Mouse (Mus musculus): Measurements from ENCODE around the gene Mybpc2. TPM values are rescaled to one million over a fixed set of nuclear protein-coding genes. Genes with fewer than 3 reads are reported as not detected.

Mybpc2 gene
- 0.12 and 0.14 TPM in 2 replicates for polyA plus RNA-seq (2015; fragmentation: Nextera tagmentation; extraction: Ambion mirVana)

DNA sequence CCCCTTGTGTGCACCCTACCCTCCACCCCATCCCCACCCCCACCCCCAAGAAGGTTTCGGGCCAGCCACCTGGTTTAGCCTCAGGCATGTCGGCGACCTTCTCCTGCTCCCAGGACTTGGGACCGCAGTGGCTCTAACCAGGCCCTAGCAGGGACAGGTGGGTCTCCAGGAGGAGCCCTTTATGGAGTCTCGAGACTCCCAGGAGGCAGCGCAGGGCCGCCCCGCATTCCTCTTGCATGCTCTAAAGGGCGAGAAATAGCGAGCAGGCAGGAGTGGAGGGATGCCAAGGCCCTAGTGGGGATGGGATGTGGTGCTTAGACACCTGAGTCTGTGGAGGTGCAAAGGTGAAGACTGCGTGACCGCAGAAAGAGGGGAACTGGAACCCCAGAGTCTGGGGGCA is at the start of gene Mybpc2:
Gene Mybpc2 (minus strand): TSS at position 155 of the 400 bp plus-strand sequence.
- Histone ChIP-seq H3K27ac (ENCODE audit: low read length) (no peak within 1 kb of the TSS), H3K4me1 (ENCODE audit: insufficient read depth, low read length) (peaks cover 16% of the 10 kb centered on the region; the same call in 1 of the 2 replicates), H3K9ac (replicated peaks; ENCODE audit: low read length) (peak within 1 kb of the TSS; percentile 33), H3K4me3 (ENCODE audit: low read length) (peak within 1 kb of the TSS; percentile 10; the same call in 1 of the 2 replicates), H3K9me3 (ENCODE audit: low read length) (no peaks in the 10 kb centered on the region), H3K27me3 (ENCODE audit: insufficient read depth, low read length) (peaks cover 23% of the 10 kb centered on the region; the same call in 1 of the 2 replicates), H3K4me2 (replicated peaks; ENCODE audit: low read depth, low read length) (peak within 1 kb of the TSS; percentile 38), H3K36me3 (ENCODE audit: insufficient read depth, low read length) (no peaks in the 10 kb centered on the region)
- 30% methylated on average over 12 of the region's 12 CpGs for WGBS
- ATAC-seq (ENCODE audit: low FRiP score, low TSS enrichment): no peak

DNA sequence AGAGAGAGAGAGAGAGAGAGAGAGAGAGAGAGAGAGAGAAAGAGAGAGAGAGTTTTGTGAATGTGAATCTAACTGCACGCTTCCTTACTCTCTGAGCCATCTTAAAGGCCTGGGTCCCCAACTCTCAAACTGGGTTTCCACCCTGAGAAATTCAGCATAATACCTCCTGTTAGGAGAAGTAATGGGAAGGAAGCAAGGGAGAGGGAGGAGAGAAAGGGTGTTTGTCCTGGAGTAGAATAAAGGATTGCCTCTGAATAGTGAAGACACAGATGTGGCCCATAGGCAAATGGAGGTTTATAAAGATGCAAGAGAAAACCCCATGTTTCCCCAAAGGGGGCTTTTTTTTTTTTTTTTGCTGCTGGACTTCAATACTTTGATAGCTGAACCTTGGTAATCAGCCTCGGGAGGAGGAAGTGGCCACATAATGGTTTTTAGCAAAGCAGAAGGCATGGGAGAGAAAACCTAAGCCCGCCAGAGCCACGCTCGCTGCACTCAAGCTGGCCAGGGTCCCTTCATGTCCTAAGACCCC is 48.6 kb upstream of the Mybpc2 start:
- H3K4me2 ChIP-seq (replicated peaks; ENCODE audit: low read depth, low read length): no peak overlapping the region; the same call in 1 of the 2 replicates
- 77% methylated on average over 5 of the region's 5 CpGs for WGBS
- no peak overlapping the region for H3K4me3 ChIP-seq (ENCODE audit: low read length)
- no peaks in the 10 kb centered on the region for H3K9me3 ChIP-seq (ENCODE audit: low read length)
- no peaks in the 10 kb centered on the region for H3K36me3 ChIP-seq (ENCODE audit: insufficient read depth, low read length)
- H3K27ac ChIP-seq (ENCODE audit: low read length): no peak overlapping the region
- no peaks in the 10 kb centered on the region for H3K4me1 ChIP-seq (ENCODE audit: insufficient read depth, low read length)
- ATAC-seq (ENCODE audit: low FRiP score, low TSS enrichment): no peak
- no peak overlapping the region for H3K9ac ChIP-seq (replicated peaks; ENCODE audit: low read length)
- H3K27me3 ChIP-seq (ENCODE audit: insufficient read depth, low read length): no peaks in the 10 kb centered on the region

DNA sequence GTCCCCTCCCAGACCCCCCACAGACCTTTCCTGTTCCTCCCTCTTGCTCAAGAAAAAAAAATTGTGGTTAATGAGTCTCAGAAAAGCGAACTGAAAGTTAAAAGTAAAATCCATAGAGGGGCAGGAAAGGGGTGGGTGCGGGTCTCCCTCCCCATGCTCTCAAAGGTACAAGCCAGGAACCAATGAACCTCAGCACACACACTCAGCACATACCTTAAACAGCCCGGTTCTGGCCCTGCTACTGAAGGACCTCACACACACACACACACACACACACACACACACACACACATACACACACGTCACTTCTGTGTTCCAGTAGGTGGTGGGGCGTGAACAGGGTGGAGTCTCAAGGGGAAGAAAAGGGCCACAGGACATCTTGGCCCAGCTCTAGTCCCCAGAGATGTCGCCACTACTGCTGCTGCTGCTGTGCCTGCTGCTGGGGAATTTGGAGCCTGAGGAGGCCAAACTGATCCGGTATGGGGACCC is 47.8 kb upstream of the Mybpc2 start, which contains the start of gene Napsa:
Gene Napsa (plus strand): TSS at position 168 of the 489 bp plus-strand sequence.
- no peaks in the 10 kb centered on the region for H3K27me3 ChIP-seq (ENCODE audit: insufficient read depth, low read length)
- H3K9ac ChIP-seq (replicated peaks; ENCODE audit: low read length): no peak within 1 kb of the TSS
- no peak within 1 kb of the TSS; the same call in 1 of the 2 replicates for H3K4me2 ChIP-seq (replicated peaks; ENCODE audit: low read depth, low read length)
- no peaks in the 10 kb centered on the region for H3K4me1 ChIP-seq (ENCODE audit: insufficient read depth, low read length)
- peak within 1 kb of the TSS; percentile 36; the same call in 1 of the 2 replicates for H3K27ac ChIP-seq (ENCODE audit: low read length)
- WGBS: 39% methylated on average over 7 of the region's 7 CpGs
- no peaks in the 10 kb centered on the region for H3K36me3 ChIP-seq (ENCODE audit: insufficient read depth, low read length)
- H3K9me3 ChIP-seq (ENCODE audit: low read length): no peaks in the 10 kb centered on the region
- no peak within 1 kb of the TSS for H3K4me3 ChIP-seq (ENCODE audit: low read length)
- peak; percentile 95 for ATAC-seq (ENCODE audit: low FRiP score, low TSS enrichment)

DNA sequence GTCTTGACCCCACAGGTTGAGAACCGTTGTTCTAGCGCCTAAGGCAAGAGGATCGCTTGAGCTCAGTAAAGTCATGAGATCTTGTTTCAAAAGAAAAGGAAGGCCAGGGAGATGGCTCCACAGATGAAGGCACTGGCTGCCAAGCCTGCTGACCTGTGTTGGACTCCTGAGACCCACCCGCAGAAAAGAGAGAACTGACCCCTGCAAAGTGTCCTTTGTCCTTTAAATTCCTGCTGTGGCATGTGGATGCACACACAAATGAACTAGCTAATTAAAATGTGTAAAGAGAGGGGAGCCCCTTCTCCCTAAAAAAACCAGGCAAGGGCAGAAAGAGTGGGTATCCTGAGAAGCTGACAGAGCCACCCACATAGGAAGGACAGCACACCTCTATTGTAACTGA is 47.4 kb upstream of the Mybpc2 start:
- no peaks in the 10 kb centered on the region for H3K4me1 ChIP-seq (ENCODE audit: insufficient read depth, low read length)
- no peaks in the 10 kb centered on the region for H3K36me3 ChIP-seq (ENCODE audit: insufficient read depth, low read length)
- H3K27me3 ChIP-seq (ENCODE audit: insufficient read depth, low read length): no peaks in the 10 kb centered on the region
- no peak overlapping the region for H3K4me2 ChIP-seq (replicated peaks; ENCODE audit: low read depth, low read length)
- peak overlapping the region; percentile 16; the same call in 1 of the 2 replicates for H3K27ac ChIP-seq (ENCODE audit: low read length)
- H3K4me3 ChIP-seq (ENCODE audit: low read length): no peak overlapping the region
- ATAC-seq (ENCODE audit: low FRiP score, low TSS enrichment): peak; percentile 77; the same call in 1 of the 2 replicates
- WGBS: 28% methylated on average over 4 of the region's 4 CpGs
- no peak overlapping the region for H3K9ac ChIP-seq (replicated peaks; ENCODE audit: low read length)
- H3K9me3 ChIP-seq (ENCODE audit: low read length): no peaks in the 10 kb centered on the region

DNA sequence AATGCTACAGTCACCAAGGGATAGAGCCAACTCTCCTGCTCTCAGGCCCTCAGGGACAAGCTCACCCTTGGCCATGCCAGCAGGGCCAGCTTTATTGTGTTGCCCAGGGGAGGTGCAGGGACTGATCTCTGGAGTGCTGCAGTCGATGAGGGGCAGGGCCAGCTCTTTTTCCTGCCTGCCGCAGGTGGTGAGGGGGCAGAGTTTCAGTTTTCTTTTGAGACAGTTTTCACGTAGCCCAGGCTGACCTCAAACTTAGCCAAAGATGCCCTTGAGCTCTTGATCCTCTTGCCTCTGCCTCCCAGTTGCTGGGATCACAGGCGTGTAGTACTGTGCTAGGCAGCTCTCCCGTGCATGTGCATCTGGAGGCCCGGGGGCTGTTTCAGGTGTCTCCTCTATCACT is 46.5 kb upstream of the Mybpc2 start:
- Histone ChIP-seq H3K4me3 (ENCODE audit: low read length) (no peak overlapping the region), H3K9me3 (ENCODE audit: low read length) (no peaks in the 10 kb centered on the region), H3K4me1 (ENCODE audit: insufficient read depth, low read length) (no peaks in the 10 kb centered on the region), H3K27me3 (ENCODE audit: insufficient read depth, low read length) (no peaks in the 10 kb centered on the region), H3K27ac (ENCODE audit: low read length) (no peak overlapping the region), H3K9ac (replicated peaks; ENCODE audit: low read length) (no peak overlapping the region), H3K4me2 (replicated peaks; ENCODE audit: low read depth, low read length) (no peak overlapping the region), H3K36me3 (ENCODE audit: insufficient read depth, low read length) (no peaks in the 10 kb centered on the region)
- 83% methylated on average over 6 of the region's 6 CpGs for WGBS
- ATAC-seq (ENCODE audit: low FRiP score, low TSS enrichment): no peak

DNA sequence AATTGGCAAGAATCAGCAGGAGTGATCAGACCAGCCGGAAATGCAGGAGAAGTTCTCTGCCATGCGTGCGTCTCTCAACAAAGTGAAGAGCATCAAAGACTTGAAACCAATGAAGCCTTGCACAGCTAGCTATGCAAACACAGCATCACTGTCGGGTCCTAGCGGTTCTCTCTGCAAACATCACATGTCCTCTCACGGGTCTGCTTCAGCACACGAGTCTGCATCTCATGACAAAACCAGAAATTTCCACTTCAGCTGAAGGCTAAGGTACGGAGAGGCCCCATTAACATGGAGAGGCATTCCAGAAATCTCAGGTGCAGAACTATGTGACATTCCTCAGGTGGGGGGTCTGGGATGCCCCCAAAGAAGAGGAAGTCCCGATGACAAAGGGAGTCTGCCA is 44.3 kb upstream of the Mybpc2 start:
- no peaks in the 10 kb centered on the region for H3K36me3 ChIP-seq (ENCODE audit: insufficient read depth, low read length)
- H3K4me1 ChIP-seq (ENCODE audit: insufficient read depth, low read length): no peaks in the 10 kb centered on the region
- no peaks in the 10 kb centered on the region for H3K27me3 ChIP-seq (ENCODE audit: insufficient read depth, low read length)
- WGBS: 67% methylated on average over 9 of the region's 9 CpGs
- no peak overlapping the region for H3K4me2 ChIP-seq (replicated peaks; ENCODE audit: low read depth, low read length)
- no peaks in the 10 kb centered on the region for H3K9me3 ChIP-seq (ENCODE audit: low read length)
- H3K27ac ChIP-seq (ENCODE audit: low read length): no peak overlapping the region
- H3K9ac ChIP-seq (replicated peaks; ENCODE audit: low read length): no peak overlapping the region
- no peak overlapping the region for H3K4me3 ChIP-seq (ENCODE audit: low read length)
- no peak for ATAC-seq (ENCODE audit: low FRiP score, low TSS enrichment)

DNA sequence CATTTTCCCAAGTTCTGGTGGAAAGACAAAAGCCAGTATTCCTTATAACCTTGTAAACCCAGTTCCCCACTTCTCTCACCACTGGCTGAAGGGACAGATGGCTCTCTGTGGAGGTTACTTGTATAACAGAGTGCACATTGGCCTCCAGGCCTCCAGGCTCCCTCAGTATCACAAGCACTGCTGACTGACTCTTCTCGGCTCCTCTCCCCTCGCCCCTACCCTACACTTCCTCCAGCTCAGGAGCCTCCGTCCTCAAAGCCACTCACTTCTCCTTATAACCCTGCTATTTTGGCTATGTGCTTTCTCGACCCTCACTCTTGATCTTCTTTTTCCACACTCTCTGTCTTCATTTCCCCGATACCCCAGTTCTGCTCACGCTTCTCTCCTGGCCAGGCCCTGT is 41.0 kb upstream of the Mybpc2 start:
- Histone ChIP-seq H3K27me3 (ENCODE audit: insufficient read depth, low read length) (no peaks in the 10 kb centered on the region), H3K27ac (ENCODE audit: low read length) (no peak overlapping the region), H3K4me2 (replicated peaks; ENCODE audit: low read depth, low read length) (no peak overlapping the region), H3K4me1 (ENCODE audit: insufficient read depth, low read length) (no peaks in the 10 kb centered on the region), H3K9me3 (ENCODE audit: low read length) (no peaks in the 10 kb centered on the region), H3K36me3 (ENCODE audit: insufficient read depth, low read length) (no peaks in the 10 kb centered on the region), H3K9ac (replicated peaks; ENCODE audit: low read length) (no peak overlapping the region), H3K4me3 (ENCODE audit: low read length) (no peak overlapping the region)
- 78% methylated on average over 6 of the region's 6 CpGs for WGBS
- ATAC-seq (ENCODE audit: low FRiP score, low TSS enrichment): no peak

DNA sequence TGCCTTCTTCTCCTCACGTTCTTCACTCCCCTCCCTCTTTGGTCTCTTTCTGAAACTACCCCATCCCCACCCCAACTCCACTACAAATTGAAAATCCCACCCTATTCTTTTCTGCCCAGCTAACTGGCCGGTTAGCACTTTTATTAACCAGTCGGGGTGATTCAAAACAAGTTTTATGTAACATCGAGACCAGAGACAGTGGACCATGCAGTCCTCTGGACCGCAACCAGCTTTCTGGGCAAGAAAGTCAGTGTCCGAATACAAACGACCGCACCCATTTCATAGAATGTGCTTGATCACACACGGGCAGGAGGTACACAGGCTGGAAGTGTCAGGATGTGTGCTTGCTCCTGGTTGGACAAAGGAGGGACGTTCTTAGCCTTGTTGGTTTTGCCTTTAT is 40.0 kb upstream of the Mybpc2 start:
- no peaks in the 10 kb centered on the region for H3K9me3 ChIP-seq (ENCODE audit: low read length)
- H3K4me2 ChIP-seq (replicated peaks; ENCODE audit: low read depth, low read length): no peak overlapping the region
- 80% methylated on average over 10 of the region's 10 CpGs for WGBS
- H3K4me3 ChIP-seq (ENCODE audit: low read length): no peak overlapping the region
- H3K27ac ChIP-seq (ENCODE audit: low read length): no peak overlapping the region
- no peaks in the 10 kb centered on the region for H3K36me3 ChIP-seq (ENCODE audit: insufficient read depth, low read length)
- no peak for ATAC-seq (ENCODE audit: low FRiP score, low TSS enrichment)
- H3K9ac ChIP-seq (replicated peaks; ENCODE audit: low read length): no peak overlapping the region
- no peaks in the 10 kb centered on the region for H3K27me3 ChIP-seq (ENCODE audit: insufficient read depth, low read length)
- H3K4me1 ChIP-seq (ENCODE audit: insufficient read depth, low read length): no peaks in the 10 kb centered on the region

DNA sequence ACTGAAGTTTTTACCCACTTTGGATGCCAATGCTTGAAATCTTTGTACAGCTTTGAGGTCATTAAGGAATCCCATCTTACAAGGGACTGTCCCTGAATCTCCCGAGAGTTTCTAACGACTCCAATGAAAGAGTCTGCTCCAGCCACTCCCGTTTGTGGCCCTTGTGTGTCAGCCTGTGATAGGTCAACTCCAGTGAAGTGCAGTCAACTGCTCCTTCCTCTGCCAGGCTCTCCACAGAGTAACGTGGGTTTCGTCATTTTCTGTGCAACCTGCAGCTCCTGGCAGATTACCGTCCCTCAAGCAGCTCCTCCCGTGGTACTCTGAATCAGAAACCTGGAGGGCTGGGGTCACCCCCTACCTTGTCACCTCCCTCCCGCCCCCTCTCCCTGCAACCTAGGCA is 38.8 kb upstream of the Mybpc2 start:
- no peak overlapping the region for H3K4me3 ChIP-seq (ENCODE audit: low read length)
- H3K9me3 ChIP-seq (ENCODE audit: low read length): no peaks in the 10 kb centered on the region
- H3K9ac ChIP-seq (replicated peaks; ENCODE audit: low read length): no peak overlapping the region
- ATAC-seq (ENCODE audit: low FRiP score, low TSS enrichment): no peak
- no peaks in the 10 kb centered on the region for H3K4me1 ChIP-seq (ENCODE audit: insufficient read depth, low read length)
- WGBS: 41% methylated on average over 8 of the region's 8 CpGs
- H3K27me3 ChIP-seq (ENCODE audit: insufficient read depth, low read length): no peaks in the 10 kb centered on the region
- no peak overlapping the region for H3K4me2 ChIP-seq (replicated peaks; ENCODE audit: low read depth, low read length)
- no peaks in the 10 kb centered on the region for H3K36me3 ChIP-seq (ENCODE audit: insufficient read depth, low read length)
- H3K27ac ChIP-seq (ENCODE audit: low read length): no peak overlapping the region
